Mouse (Mus musculus): Measurements from ENCODE around the gene Nrp2. TPM values are rescaled to one million over a fixed set of nuclear protein-coding genes. Genes with fewer than 3 reads are reported as not detected.

The Nrp2 gene
- polyA plus RNA-seq, 1 experiment from 2014 or later: 12.5 TPM

- no peak overlapping the region for H3K9ac ChIP-seq (ENCODE audit: low read length)
- no peaks in the 10 kb centered on the region; the same call in 1 of the 2 replicates for H3K36me3 ChIP-seq (ENCODE audit: control insufficient read depth, insufficient read depth, low read length)
- DNase-seq (ENCODE audit: low spot score, missing footprints) (no peak), ATAC-seq (ENCODE audit: low FRiP score) (no peak)
- no peak overlapping the region for H3K4me2 ChIP-seq
- WGBS: 94% methylated on average over 4 of the region's 4 CpGs
- no peak overlapping the region for H3K4me3 ChIP-seq (ENCODE audit: low read depth, low read length)
- H3K9me3 ChIP-seq (ENCODE audit: control insufficient read depth, low read length): no peaks in the 10 kb centered on the region
- no peak overlapping the region for H3K27ac ChIP-seq (ENCODE audit: low read depth, low read length)
- H3K27me3 ChIP-seq (ENCODE audit: control insufficient read depth, insufficient read depth, low read length): no peaks in the 10 kb centered on the region
- H3K4me1 ChIP-seq (ENCODE audit: control insufficient read depth, insufficient read depth, low read length): peaks cover 5% of the 10 kb centered on the region; the same call in 1 of the 2 replicates
These were observed 75.8 kb downstream of the Nrp2 start for GRCm38 (mm10) chr1:62778910-62779309.

DNA sequence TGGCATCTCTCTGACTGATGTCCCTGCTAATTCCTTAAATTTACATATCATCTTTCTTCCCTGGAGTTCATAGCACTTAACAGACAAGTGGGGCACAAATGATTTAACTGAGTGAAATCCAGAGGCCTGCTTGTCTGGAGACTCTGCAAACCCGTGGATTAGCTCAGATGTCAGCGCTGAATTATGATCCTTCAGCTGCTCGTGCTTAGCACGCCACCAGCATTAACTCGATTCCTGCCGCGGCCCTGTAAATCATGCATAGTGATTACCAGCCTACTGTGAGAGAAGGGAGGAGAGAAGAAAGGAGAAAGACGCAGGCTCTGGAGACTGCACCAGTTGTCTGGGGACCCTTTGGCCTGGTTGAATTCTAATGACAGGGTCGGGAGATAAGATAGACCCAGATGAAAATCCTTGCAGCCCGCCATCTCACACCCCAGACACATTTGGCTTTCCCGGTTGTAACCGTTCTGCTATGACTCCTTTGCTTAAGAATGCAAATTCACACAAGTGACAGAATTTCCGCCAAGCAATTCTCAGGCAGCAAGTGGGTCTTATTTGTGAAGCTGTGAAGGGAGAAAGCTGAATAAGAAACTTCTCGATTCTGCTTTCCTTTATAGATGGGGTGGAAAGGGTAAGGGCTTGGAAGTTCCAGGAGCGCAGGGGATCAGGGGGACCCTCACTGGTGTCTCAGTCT is 77.1 kb downstream of the Nrp2 start:
- no peak for ATAC-seq (ENCODE audit: low FRiP score)
- no peaks in the 10 kb centered on the region; the same call in 1 of the 2 replicates for H3K36me3 ChIP-seq (ENCODE audit: control insufficient read depth, insufficient read depth, low read length)
- no peaks in the 10 kb centered on the region for H3K9me3 ChIP-seq (ENCODE audit: control insufficient read depth, low read length)
- peaks cover 5% of the 10 kb centered on the region; the same call in 1 of the 2 replicates for H3K4me1 ChIP-seq (ENCODE audit: control insufficient read depth, insufficient read depth, low read length)
- no peak overlapping the region for H3K27ac ChIP-seq (ENCODE audit: low read depth, low read length)
- H3K27me3 ChIP-seq (ENCODE audit: control insufficient read depth, insufficient read depth, low read length): no peaks in the 10 kb centered on the region
- DNase-seq (ENCODE audit: low spot score, missing footprints): no peak
- whole genome bisulfite sequencing: 44% methylated on average over 15 of the region's 15 CpGs
- H3K4me2 ChIP-seq: no peak overlapping the region
- H3K9ac ChIP-seq (ENCODE audit: low read length): no peak overlapping the region
- H3K4me3 ChIP-seq (ENCODE audit: low read depth, low read length): no peak overlapping the region

DNA sequence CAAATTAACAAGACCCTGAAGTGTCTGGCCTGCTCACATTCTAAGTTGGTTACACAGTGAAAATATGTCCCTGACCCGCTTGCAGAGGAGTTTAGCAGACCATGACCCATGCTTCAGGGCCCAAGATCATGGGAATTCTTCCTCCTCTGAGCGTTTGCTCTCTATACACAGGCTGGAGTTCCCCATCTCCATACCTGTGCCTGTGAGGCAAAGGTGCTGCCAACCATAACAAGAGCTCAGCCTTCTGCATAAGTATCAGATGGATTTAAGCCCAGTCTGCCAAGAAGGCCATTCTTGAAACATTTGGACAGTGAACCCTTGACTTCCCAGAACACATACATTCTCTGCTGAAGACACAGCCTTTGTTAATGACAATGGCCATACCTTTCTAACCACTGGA is 79.1 kb downstream of the Nrp2 start:
- 89% methylated on average over 2 of the region's 2 CpGs for WGBS
- Histone ChIP-seq H3K36me3 (ENCODE audit: control insufficient read depth, insufficient read depth, low read length) (no peaks in the 10 kb centered on the region), H3K4me1 (ENCODE audit: control insufficient read depth, insufficient read depth, low read length) (peaks cover 5% of the 10 kb centered on the region; the same call in 1 of the 2 replicates), H3K9me3 (ENCODE audit: control insufficient read depth, low read length) (no peaks in the 10 kb centered on the region), H3K27me3 (ENCODE audit: control insufficient read depth, insufficient read depth, low read length) (no peaks in the 10 kb centered on the region), H3K4me2 (no peak overlapping the region), H3K27ac (ENCODE audit: low read depth, low read length) (no peak overlapping the region), H3K9ac (ENCODE audit: low read length) (no peak overlapping the region), H3K4me3 (ENCODE audit: low read depth, low read length) (no peak overlapping the region)
- ATAC-seq (ENCODE audit: low FRiP score) (no peak), DNase-seq (ENCODE audit: low spot score, missing footprints) (no peak)

DNA sequence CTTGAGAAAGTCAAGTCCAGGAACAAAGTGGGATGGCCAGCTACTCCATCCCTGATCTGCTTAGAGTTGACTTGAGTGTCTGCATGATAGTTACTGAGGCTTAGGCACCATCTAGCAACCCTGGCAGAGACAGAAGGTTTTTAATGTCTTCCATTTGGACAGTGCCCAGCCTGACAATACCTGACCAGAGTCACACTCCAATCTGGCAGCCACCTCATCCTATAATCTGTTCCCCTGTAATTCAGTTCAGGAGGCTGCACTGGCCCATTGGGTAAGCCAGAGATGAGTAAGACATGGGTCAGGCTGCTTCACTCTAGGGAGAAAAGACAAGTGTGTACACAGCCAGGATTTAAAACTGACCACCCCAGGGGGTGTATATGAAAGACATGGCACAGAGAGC is 79.5 kb downstream of the Nrp2 start:
- Histone ChIP-seq H3K27ac (ENCODE audit: low read depth, low read length) (no peak overlapping the region), H3K4me1 (ENCODE audit: control insufficient read depth, insufficient read depth, low read length) (peaks cover 5% of the 10 kb centered on the region; the same call in 1 of the 2 replicates), H3K4me3 (ENCODE audit: low read depth, low read length) (no peak overlapping the region), H3K36me3 (ENCODE audit: control insufficient read depth, insufficient read depth, low read length) (no peaks in the 10 kb centered on the region), H3K4me2 (no peak overlapping the region), H3K9ac (ENCODE audit: low read length) (no peak overlapping the region), H3K9me3 (ENCODE audit: control insufficient read depth, low read length) (no peaks in the 10 kb centered on the region), H3K27me3 (ENCODE audit: control insufficient read depth, insufficient read depth, low read length) (no peaks in the 10 kb centered on the region)
- DNase-seq (ENCODE audit: low spot score, missing footprints) (no peak), ATAC-seq (ENCODE audit: low FRiP score) (no peak)

DNA sequence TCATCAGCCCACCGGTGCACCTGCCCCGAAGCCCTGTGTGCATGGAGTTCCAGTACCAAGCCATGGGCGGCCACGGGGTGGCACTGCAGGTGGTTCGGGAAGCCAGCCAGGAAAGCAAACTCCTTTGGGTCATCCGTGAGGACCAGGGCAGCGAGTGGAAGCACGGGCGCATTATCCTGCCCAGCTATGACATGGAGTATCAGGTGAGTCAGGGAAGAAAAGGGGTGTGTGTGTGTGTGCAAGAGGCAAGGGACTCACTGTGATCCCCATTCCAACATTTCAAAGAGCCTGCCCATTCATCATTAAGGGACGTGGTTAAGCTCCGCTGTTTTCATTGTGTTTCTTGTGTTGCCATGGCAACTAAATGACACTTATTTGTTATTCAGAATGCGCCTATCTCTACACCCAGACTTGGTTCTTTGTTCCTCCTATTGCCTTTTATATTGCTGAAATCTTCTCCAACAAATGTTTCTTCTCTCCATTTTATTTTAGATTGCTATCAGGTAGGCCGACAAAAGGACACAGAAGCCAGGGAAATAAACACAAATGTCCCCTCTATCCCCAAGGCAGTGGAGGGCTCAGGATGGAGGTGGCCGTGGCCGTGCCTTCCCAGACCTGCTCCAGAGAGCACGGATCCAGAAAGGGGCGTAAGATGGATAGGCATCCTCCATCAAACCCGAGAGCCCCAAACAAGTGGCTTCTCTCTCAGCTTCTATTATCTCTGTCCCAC is 80.4 kb downstream of the Nrp2 start:
- 71% methylated on average over 18 of the region's 18 CpGs for WGBS
- no peak overlapping the region for H3K27ac ChIP-seq (ENCODE audit: low read depth, low read length)
- peaks cover 5% of the 10 kb centered on the region; the same call in 1 of the 2 replicates for H3K4me1 ChIP-seq (ENCODE audit: control insufficient read depth, insufficient read depth, low read length)
- no peaks in the 10 kb centered on the region for H3K27me3 ChIP-seq (ENCODE audit: control insufficient read depth, insufficient read depth, low read length)
- H3K4me2 ChIP-seq: no peak overlapping the region
- no peak for DNase-seq (ENCODE audit: low spot score, missing footprints)
- H3K9ac ChIP-seq (ENCODE audit: low read length): no peak overlapping the region
- no peaks in the 10 kb centered on the region for H3K36me3 ChIP-seq (ENCODE audit: control insufficient read depth, insufficient read depth, low read length)
- no peak overlapping the region for H3K4me3 ChIP-seq (ENCODE audit: low read depth, low read length)
- H3K9me3 ChIP-seq (ENCODE audit: control insufficient read depth, low read length): no peaks in the 10 kb centered on the region
- peak; percentile 41 for ATAC-seq (ENCODE audit: low FRiP score)

GRCm38 (mm10) chr1:62784084-62784392 is 81.0 kb downstream of the Nrp2 start:
- Histone ChIP-seq H3K36me3 (ENCODE audit: control insufficient read depth, insufficient read depth, low read length) (no peaks in the 10 kb centered on the region), H3K9ac (ENCODE audit: low read length) (no peak overlapping the region), H3K27ac (ENCODE audit: low read depth, low read length) (no peak overlapping the region), H3K9me3 (ENCODE audit: control insufficient read depth, low read length) (no peaks in the 10 kb centered on the region), H3K4me1 (ENCODE audit: control insufficient read depth, insufficient read depth, low read length) (peaks cover 5% of the 10 kb centered on the region; the same call in 1 of the 2 replicates), H3K4me3 (ENCODE audit: low read depth, low read length) (no peak overlapping the region), H3K27me3 (ENCODE audit: control insufficient read depth, insufficient read depth, low read length) (no peaks in the 10 kb centered on the region), H3K4me2 (no peak overlapping the region)
- WGBS: 79% methylated on average over 5 of the region's 5 CpGs
- no peak for DNase-seq (ENCODE audit: low spot score, missing footprints)
- no peak for ATAC-seq (ENCODE audit: low FRiP score)

DNA sequence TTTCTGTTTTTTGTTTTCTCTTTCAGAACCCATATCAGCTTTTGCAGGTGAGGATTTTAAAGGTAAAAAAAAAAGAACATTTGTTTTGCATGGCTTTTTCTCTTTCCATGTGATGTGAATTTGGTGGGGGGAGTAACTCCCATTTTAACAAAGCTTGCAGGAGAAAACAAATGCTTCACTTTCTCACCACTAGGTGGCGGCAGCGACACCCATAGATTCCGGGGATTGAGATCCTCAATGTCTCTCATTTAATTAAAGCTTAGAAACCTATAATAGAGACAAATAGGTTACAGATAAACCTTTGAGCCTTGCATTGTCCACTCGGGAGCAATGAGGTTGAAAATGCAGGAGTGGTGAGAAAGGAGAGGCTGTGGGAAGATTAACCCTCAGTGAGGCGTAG is 83.2 kb downstream of the Nrp2 start:
- Histone ChIP-seq H3K4me3 (ENCODE audit: low read depth, low read length) (no peak overlapping the region), H3K36me3 (ENCODE audit: control insufficient read depth, insufficient read depth, low read length) (no peaks in the 10 kb centered on the region), H3K4me2 (no peak overlapping the region), H3K9me3 (ENCODE audit: control insufficient read depth, low read length) (no peaks in the 10 kb centered on the region), H3K27ac (ENCODE audit: low read depth, low read length) (no peak overlapping the region), H3K4me1 (ENCODE audit: control insufficient read depth, insufficient read depth, low read length) (0 out of 2 replicates have a peak, but pooled peaks cover 3% of the 10 kb centered on the region), H3K9ac (ENCODE audit: low read length) (no peak overlapping the region), H3K27me3 (ENCODE audit: control insufficient read depth, insufficient read depth, low read length) (no peaks in the 10 kb centered on the region)
- ATAC-seq (ENCODE audit: low FRiP score) (no peak), DNase-seq (ENCODE audit: low spot score, missing footprints) (peak; percentile 92)
- WGBS: 16% methylated on average over 5 of the region's 5 CpGs

DNA sequence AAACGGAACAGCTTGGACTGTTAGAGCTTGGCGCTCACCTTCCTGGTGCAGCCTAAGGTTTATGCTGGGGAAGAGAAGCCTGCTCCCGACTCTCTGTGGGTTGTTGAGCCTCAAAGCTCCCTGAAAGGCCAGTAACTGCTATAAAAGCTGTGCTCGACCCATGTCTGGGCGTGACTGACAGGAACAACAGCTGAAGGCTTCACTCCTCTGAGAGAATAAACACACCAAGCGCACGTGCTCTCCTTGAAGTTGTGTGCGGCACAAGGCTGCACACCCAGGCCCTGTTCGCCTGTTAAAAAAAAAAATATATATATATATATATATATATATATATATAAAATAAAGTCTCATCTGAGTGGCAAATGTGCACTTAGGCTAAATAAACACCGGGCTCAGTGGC is 84.5 kb downstream of the Nrp2 start:
- H3K9me3 ChIP-seq (ENCODE audit: control insufficient read depth, low read length): no peaks in the 10 kb centered on the region
- H3K36me3 ChIP-seq (ENCODE audit: control insufficient read depth, insufficient read depth, low read length): no peaks in the 10 kb centered on the region
- H3K4me1 ChIP-seq (ENCODE audit: control insufficient read depth, insufficient read depth, low read length): 0 out of 2 replicates have a peak, but pooled peaks cover 3% of the 10 kb centered on the region
- no peak for ATAC-seq (ENCODE audit: low FRiP score)
- DNase-seq (ENCODE audit: low spot score, missing footprints): no peak
- no peak overlapping the region for H3K9ac ChIP-seq (ENCODE audit: low read length)
- H3K4me3 ChIP-seq (ENCODE audit: low read depth, low read length): no peak overlapping the region
- H3K27ac ChIP-seq (ENCODE audit: low read depth, low read length): no peak overlapping the region
- H3K27me3 ChIP-seq (ENCODE audit: control insufficient read depth, insufficient read depth, low read length): no peaks in the 10 kb centered on the region
- H3K4me2 ChIP-seq: no peak overlapping the region
- WGBS: 85% methylated on average over 10 of the region's 10 CpGs

GRCm38 (mm10) chr1:62794223-62794895 is 91.3 kb downstream of the Nrp2 start:
- peak overlapping the region; percentile 26; the same call in 1 of the 2 replicates for H3K9ac ChIP-seq (ENCODE audit: low read length)
- no peaks in the 10 kb centered on the region for H3K9me3 ChIP-seq (ENCODE audit: control insufficient read depth, low read length)
- peaks cover 9% of the 10 kb centered on the region for H3K4me1 ChIP-seq (ENCODE audit: control insufficient read depth, insufficient read depth, low read length)
- no peak overlapping the region for H3K27ac ChIP-seq (ENCODE audit: low read depth, low read length)
- no peak overlapping the region for H3K4me3 ChIP-seq (ENCODE audit: low read depth, low read length)
- peak; percentile 84 for ATAC-seq (ENCODE audit: low FRiP score)
- peak; percentile 96 for DNase-seq (ENCODE audit: low spot score, missing footprints)
- no peaks in the 10 kb centered on the region for H3K27me3 ChIP-seq (ENCODE audit: control insufficient read depth, insufficient read depth, low read length)
- no peaks in the 10 kb centered on the region for H3K36me3 ChIP-seq (ENCODE audit: control insufficient read depth, insufficient read depth, low read length)
- WGBS: 17% methylated on average over 19 of the region's 19 CpGs
- H3K4me2 ChIP-seq: peak overlapping the region; percentile 36

All from midbrain, embryonic 11.5 days (tissue).